Mouse (Mus musculus): ENCODE measurements around the gene Stau1.

Stau1 gene

DNA sequence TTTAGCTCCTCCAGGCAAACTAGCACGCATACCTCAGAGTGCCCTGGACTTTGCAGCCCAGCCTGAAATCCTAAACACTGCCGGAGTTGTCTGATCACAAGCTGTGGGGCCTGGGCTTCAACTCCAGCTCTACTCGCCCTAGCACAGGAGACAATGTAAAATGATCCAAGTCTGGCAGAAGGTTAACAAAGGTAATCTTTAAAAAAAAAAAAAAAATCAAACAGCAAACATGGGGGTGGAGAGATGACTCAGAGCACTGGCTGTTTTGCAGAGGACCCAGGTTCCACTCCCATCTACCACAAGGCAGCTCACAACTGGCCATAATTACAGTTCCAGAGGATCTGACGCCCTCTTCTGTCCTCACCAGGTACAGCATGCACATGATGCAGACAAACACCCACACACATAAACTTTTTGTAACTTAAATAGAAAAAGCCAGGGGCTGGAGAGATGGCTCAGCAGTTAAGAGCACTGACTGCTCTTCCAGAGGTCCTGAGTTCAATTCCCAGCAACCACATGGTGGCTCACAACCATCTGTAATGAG lies 12.7 kb downstream of the Stau1 start:
- no peak for DNase-seq

DNA sequence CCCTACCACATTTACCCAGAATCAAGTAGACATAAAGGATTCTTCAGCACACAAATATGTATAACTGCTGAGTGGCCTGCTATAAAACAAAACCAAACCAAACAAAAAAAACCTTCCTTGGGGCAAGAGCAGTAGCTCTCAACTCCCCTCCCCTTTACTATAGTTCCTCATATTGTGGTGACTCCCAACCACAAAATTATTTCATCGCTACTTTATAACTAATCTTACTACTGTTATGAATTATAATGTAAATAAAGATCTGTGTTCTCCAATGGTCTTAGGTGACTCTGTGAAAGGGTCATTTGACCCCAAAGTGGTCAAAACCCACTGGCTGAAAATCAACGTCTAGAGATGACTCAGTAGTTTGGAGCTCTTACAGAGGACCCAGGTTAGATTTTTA lies 15.9 kb downstream of the Stau1 start:
- no peak for DNase-seq

DNA sequence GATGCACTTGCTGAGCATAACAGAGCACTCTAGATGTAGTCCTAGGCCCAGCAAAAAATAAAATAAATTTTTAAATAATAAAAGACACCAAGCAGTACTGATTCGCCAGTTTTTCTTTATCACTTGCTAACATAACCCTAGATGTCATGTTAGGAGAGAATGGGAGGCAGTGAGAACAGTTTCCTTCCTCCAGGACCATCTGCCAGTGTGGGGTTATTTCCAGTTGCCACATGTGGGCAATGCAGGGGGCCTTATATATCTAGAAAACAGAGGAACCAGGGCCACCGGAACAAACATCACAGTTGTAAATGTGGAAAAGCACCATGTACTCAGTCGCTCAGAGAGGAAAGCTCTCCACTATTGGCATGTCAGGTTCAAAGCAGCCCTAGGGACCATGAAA lies 18.6 kb downstream of the Stau1 start:
- DNase-seq, result no peak

DNA sequence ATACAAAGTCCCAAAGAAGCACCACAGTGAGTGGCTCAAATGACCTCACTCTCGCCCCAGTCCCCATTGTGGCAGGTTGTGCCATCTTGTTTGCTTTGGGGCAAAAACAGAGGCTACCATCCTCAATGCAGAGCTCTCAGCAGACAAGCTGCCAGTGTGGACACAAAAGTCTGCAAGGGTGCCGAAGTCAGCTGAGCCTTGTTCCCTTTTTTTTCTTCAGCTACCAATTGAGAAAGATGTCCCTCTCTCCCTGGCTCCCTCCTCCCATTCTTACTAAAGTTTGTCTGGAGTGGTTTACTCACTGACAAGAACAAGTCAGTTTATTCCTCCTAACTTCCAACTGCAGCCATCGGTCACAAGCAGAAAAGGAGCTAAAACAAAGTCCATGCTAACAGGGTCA lies 19.7 kb downstream of the Stau1 start:
- DNase-seq, result no peak

- DNase-seq, result no peak
Observed at GRCm38 (mm10) chr2:166974177-166974872, 21.8 kb downstream of the Stau1 start.

GRCm38 (mm10) chr2:166973153-166973552 lies 22.9 kb downstream of the Stau1 start:
- DNase-seq, result no peak

DNA sequence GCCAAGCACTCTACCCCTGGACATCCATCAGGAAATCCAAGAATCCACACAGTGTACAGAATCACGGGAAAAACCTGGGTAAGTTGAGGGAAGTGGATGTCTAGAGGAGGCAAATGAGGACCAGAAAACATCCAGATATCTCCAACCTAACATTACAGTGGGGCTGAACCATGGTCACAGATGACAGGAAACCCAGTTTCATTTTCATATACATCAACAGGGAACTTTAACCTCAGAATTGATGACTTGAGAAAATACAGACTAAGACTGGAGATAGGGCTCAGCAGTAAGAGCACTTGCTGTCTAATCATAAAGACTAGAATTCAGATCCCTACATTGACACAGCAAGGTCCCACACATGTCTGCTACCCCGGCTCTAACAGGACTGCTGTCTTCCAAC lies 31.3 kb downstream of the Stau1 start:
- no peak for DNase-seq

GRCm38 (mm10) chr2:166963257-166963656 lies 32.8 kb downstream of the Stau1 start:
- no peak for DNase-seq

GRCm38 (mm10) chr2:166960648-166961330 lies 35.3 kb downstream of the Stau1 start:
- DNase-seq, result no peak

GRCm38 (mm10) chr2:166956805-166957204 lies 39.3 kb downstream of the Stau1 start:
- peak; percentile 44 to 61 for DNase-seq

GRCm38 (mm10) chr2:166952151-166952550 lies 43.9 kb downstream of the Stau1 start:
- no peak for DNase-seq

GRCm38 (mm10) chr2:166950853-166951648 lies 45.0 kb downstream of the Stau1 start:
- DNase-seq, result peak; percentile 37 to 51

DNA sequence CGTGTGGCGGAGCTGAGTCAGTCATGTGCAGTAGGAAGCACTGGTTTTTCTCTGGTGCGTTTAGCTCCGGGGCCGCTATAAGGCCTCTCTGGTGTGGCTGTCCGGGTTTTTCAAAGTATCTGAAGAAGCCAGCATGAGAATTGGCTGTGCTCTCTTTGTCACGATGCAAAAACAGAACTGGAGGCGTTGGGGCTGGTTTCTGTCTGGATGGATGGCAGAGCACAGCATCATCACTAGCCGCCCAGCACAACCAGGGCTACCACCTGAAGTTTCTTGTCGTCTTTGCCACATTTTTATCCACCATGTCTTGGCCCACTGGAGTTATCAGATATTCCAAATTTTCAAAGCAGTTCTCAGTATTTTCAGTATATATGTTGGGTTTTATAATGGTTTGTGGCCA lies 47.2 kb downstream of the Stau1 start:
- no peak for DNase-seq

GRCm38 (mm10) chr2:166948246-166948645 lies 47.9 kb downstream of the Stau1 start:
- no peak for DNase-seq

DNA sequence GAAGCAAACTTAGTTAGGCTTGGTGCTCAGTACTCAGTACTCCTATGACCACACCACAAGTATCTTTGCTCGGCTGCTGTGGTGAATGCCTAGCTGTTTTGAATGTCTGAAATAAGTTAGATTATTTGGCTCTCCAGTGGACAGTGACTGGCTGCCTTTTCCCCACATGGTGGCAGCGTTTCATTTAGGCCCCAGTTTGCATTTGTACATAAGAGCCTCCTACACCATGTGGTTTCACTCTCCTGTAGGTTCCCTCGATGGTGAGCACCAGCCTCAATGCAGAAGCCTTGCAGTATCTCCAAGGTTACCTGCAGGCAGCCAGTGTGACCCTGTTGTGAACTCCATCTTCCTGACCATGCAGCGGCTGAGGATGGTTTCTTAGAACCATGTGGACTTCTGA lies 50.6 kb downstream of the Stau1 start:
- peak; percentile 31 to 47 for DNase-seq

GRCm38 (mm10) chr2:166944346-166944745 lies 51.8 kb downstream of the Stau1 start:
- no peak for DNase-seq

DNA sequence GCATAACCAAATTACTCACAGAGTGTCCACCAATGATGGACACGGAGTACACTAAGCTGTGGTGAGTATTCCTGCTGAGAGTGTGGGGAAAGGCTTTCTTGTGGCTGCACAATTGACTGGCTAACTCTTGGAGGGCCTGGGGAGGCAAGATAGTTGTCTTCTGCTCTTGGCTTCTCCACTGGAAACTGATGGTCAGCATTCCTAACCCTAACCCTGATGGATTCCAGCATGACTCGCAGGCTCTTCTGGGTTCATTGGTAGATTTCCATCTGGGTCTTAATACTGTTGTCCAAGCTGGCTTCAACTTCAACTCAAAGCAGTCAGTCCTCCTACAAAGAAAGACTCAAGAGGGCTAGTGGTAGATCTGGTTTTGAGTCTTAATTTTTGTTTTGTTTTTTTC lies 53.0 kb downstream of the Stau1 start:
- DNase-seq, result no peak

- DNase-seq, result no peak
Observed at GRCm38 (mm10) chr2:166936166-166936565, 59.9 kb downstream of the Stau1 start.

DNA sequence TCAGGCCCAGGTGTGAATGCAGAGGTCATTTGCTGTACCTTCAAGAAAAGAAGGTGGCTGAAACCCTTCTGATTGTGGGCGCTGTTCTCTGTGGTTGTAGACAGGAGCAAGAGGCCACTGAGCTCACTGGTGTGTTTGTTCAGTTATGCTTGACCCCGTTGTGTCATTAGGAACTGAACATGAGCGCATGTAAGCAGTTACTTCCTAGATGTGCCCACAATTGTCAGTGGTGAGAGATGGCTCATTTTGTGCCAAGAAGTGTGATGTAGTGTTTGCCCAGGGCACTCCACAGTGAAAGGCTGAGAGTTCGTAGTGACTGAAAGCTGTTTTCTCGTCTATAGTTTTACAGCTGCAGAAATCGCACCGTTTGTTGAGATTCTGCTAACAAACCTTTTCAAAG lies 60.5 kb downstream of the Stau1 start:
- DNase-seq, result no peak

DNA sequence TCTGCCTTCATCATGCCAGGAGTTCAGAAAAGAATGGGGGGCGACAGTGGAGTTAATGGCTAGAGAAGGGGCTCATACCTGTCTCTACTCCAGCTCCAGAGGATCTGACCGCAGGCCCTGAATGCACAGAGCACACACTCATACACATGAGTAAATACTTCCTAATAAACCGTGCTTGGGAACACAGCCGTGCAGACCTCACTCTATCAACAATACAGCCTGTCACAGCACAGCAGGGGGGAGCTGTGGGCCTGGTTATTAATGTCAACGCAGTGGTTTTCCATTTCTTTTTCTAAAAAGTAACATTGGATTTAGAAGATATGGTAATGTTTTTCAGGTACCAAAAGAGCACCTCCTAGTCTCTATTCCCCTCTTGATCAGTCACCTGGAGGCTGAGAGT lies 61.7 kb downstream of the Stau1 start:
- DNase-seq, result no peak

DNA sequence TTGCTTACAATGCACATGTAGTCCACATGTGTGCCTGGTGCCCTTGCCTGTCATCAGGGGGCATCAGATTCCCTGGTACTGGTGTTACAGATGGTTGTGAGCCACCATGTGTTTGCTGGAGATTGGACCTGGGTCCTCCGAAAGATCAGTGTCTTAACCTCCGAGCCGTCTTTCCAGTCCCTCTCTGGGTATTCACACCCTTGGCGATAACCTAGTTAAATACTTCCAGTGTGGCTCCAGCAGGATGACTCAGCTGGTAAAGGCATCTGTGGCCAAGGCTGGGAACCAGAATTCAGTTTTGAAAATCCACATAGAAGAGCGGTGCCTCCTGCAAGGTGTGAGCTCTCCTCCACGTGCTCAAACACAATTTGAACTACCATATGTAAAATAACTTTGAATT lies 62.2 kb downstream of the Stau1 start:
- DNase-seq, result no peak

- no peak for DNase-seq
Observed at GRCm38 (mm10) chr2:166923971-166924370, 72.1 kb downstream of the Stau1 start.

DNA sequence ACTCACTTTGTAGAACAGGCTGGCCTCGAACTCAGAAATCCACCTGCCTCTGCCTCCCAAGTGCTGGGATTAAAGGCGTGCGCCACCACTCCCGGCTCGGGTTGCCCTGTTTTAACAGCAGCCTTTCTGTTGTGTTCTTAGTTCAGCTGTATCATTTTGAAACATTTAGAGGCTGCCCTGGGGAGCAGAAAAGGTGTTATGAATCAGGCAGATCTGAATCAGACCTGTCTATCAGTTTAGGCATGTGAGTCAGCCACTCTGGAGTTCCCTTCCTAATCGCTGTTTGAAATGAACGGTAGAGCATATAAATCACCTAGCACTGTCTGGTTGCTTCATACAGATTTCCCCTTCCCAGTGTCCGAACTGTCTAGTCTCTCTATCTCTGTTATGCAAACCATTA lies 85.6 kb downstream of the Stau1 start:
- no peak for DNase-seq

DNA sequence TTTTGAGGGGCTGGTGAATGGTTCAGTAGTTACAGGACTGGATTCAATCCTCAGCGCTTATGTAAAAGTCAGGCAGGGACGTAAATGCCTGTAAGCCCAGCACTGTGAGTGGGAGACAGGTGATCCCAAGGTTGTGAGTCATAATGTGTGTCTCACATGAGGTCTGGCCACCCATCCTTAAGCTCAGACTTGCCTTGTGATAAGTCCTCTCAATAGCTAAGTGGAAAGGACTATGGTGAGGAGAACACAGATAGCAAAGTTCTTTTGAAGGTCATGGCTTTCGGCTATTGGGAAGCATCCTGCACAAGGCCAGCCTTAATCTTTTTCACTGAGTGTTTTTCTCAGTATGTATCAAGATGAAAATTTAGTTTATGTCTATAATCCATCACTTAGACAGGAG lies 86.4 kb downstream of the Stau1 start:
- DNase-seq, result no peak
